Mouse (Mus musculus) midbrain, embryonic 15.5 days (tissue): ENCODE data around the gene Abhd6. TPM values are rescaled to one million over a fixed set of nuclear protein-coding genes. Genes with fewer than 3 reads are reported as not detected.

ENCODE experiments used
- ATAC-seq: fragments of 200-750 bp; cut with Nextera tagmentation; replicated peaks from 2 replicates; pipeline ENCODE4 v1.8.0; 2017; ENCODE audit warnings: moderate TSS enrichment
- H3K27ac ChIP-seq: fragments of 300-500 bp; sonication (generic); 2 replicates; pipeline ENCODE4 v1.5.1; 2015; ENCODE audit warnings: mild to moderate bottlenecking, inconsistent platforms
- H3K27me3 ChIP-seq: fragments of 300-500 bp; sonication (generic); replicated peaks from 2 replicates; pipeline ENCODE4 v1.6.1; 2015; ENCODE audit warnings: inconsistent platforms
- H3K36me3 ChIP-seq: fragments of 300-500 bp; sonication (generic); replicated peaks from 2 replicates; pipeline ENCODE4 v1.6.1; 2015; ENCODE audit warnings: inconsistent platforms
- H3K4me1 ChIP-seq: fragments of 300-500 bp; sonication (generic); 2 replicates; pipeline ENCODE4 v1.6.1; 2015; ENCODE audit warnings: inconsistent platforms
- H3K4me2 ChIP-seq: fragments of 300-500 bp; sonication (generic); 2 replicates; pipeline ENCODE4 v1.6.1; 2015; ENCODE audit warnings: inconsistent platforms, mild to moderate bottlenecking, moderate library complexity
- H3K4me3 ChIP-seq: fragments of 300-500 bp; sonication (generic); 2 replicates; pipeline ENCODE4 v1.5.1; 2015; ENCODE audit warnings: mild to moderate bottlenecking, inconsistent platforms
- H3K9ac ChIP-seq: fragments of 300-500 bp; sonication (generic); 2 replicates; pipeline ENCODE4 v1.6.1; 2015; ENCODE audit warnings: mild to moderate bottlenecking, inconsistent platforms
- H3K9me3 ChIP-seq: fragments of 300-500 bp; sonication (generic); 2 replicates; pipeline ENCODE4 v1.6.1; 2016; ENCODE audit warnings: inconsistent platforms
- WGBS: fragments of 180-500 bp; shearing (Covaris S2); methylation state at CpG from one replicate; pipeline ENCODE4 v1.1.7; 2015; ENCODE audit warnings: mixed read lengths; 5-methylcytosine and 5-hydroxymethylcytosine counted together
- polyA plus RNA-seq: library from polyadenylated mRNA; unstranded; fragments of >200 nt; fragmentation: Nextera tagmentation; extraction: Ambion mirVana; gene quantifications from 2 replicates; pipeline ENCODE4 v1.2.1, GENCODE M21; 2015

Abhd6 gene
- polyA plus RNA-seq, result 39.1 and 40.0 TPM in 2 replicates

GRCm38 (mm10) chr14:8002432-8003092 lies at the start of gene Abhd6:
Abhd6 (plus strand) TSS chr14:8002902.
- H3K9ac ChIP-seq, result peak within 1 kb of the TSS; percentile 63
- H3K36me3 ChIP-seq, result no peaks in the 10 kb centered on the region
- peak within 1 kb of the TSS; percentile 85 for H3K27ac ChIP-seq
- peak within 1 kb of the TSS; percentile 80 for H3K4me2 ChIP-seq
- no peaks in the 10 kb centered on the region for H3K9me3 ChIP-seq
- H3K4me3 ChIP-seq, result peak within 1 kb of the TSS; percentile 64
- peak; percentile 93 for ATAC-seq
- 2% methylated on average over 38 of the region's 38 CpGs for WGBS
- peaks cover 15% of the 10 kb centered on the region for H3K27me3 ChIP-seq
- peaks cover 18% of the 10 kb centered on the region for H3K4me1 ChIP-seq

GRCm38 (mm10) chr14:7954071-7954471 lies 48.6 kb upstream of the Abhd6 start:
- no peaks in the 10 kb centered on the region for H3K9me3 ChIP-seq
- no peak for ATAC-seq
- H3K36me3 ChIP-seq, result peaks cover 5% of the 10 kb centered on the region; the same call in 1 of the 2 replicates
- no peak overlapping the region for H3K4me3 ChIP-seq
- no peaks in the 10 kb centered on the region for H3K4me1 ChIP-seq
- no peaks in the 10 kb centered on the region for H3K27me3 ChIP-seq
- 33% methylated on average over 6 of the region's 6 CpGs for WGBS
- no peak overlapping the region for H3K27ac ChIP-seq
- H3K9ac ChIP-seq, result no peak overlapping the region
- H3K4me2 ChIP-seq, result no peak overlapping the region

GRCm38 (mm10) chr14:7956427-7956826 lies 46.3 kb upstream of the Abhd6 start:
- WGBS, result 85% methylated on average over 10 of the region's 10 CpGs
- Histone ChIP-seq H3K36me3 (no peaks in the 10 kb centered on the region; the same call in 1 of the 2 replicates), H3K4me1 (no peaks in the 10 kb centered on the region), H3K4me3 (no peak overlapping the region), H3K9me3 (no peaks in the 10 kb centered on the region), H3K27ac (no peak overlapping the region), H3K4me2 (no peak overlapping the region), H3K27me3 (no peaks in the 10 kb centered on the region), H3K9ac (no peak overlapping the region)
- ATAC-seq, result no peak; the same call in 1 of the 2 replicates

- Histone ChIP-seq H3K36me3 (no peaks in the 10 kb centered on the region), H3K9ac (no peak within 1 kb of the TSS), H3K27me3 (no peaks in the 10 kb centered on the region), H3K4me1 (no peaks in the 10 kb centered on the region), H3K4me2 (no peak within 1 kb of the TSS), H3K27ac (no peak within 1 kb of the TSS), H3K4me3 (no peak within 1 kb of the TSS), H3K9me3 (no peaks in the 10 kb centered on the region)
- peak; percentile 48; the same call in 1 of the 2 replicates for ATAC-seq
- 42% methylated on average over 9 of the region's 9 CpGs for WGBS
These were observed 45.7 kb upstream of the Abhd6 start, which contains the start of gene Gm45521 for GRCm38 (mm10) chr14:7957049-7957448. Gm45521 (plus strand) TSS chr14:7957288.

GRCm38 (mm10) chr14:7960616-7961015 lies 42.1 kb upstream of the Abhd6 start:
- H3K9me3 ChIP-seq, result no peaks in the 10 kb centered on the region
- ATAC-seq, result peak; percentile 40; the same call in 1 of the 2 replicates
- 55% methylated on average over 11 of the region's 11 CpGs for WGBS
- no peak overlapping the region for H3K27ac ChIP-seq
- no peaks in the 10 kb centered on the region for H3K27me3 ChIP-seq
- H3K9ac ChIP-seq, result no peak overlapping the region
- no peaks in the 10 kb centered on the region for H3K36me3 ChIP-seq
- H3K4me2 ChIP-seq, result no peak overlapping the region
- no peaks in the 10 kb centered on the region for H3K4me1 ChIP-seq
- H3K4me3 ChIP-seq, result no peak overlapping the region

GRCm38 (mm10) chr14:7961714-7962113 lies 41.0 kb upstream of the Abhd6 start:
- Histone ChIP-seq H3K27ac (no peak overlapping the region), H3K4me2 (no peak overlapping the region), H3K27me3 (no peaks in the 10 kb centered on the region), H3K36me3 (no peaks in the 10 kb centered on the region), H3K4me1 (no peaks in the 10 kb centered on the region), H3K4me3 (no peak overlapping the region), H3K9me3 (no peaks in the 10 kb centered on the region), H3K9ac (no peak overlapping the region)
- ATAC-seq, result no peak
- WGBS, result 56% methylated on average over 5 of the region's 5 CpGs

- Histone ChIP-seq H3K4me2 (no peak overlapping the region), H3K9ac (no peak overlapping the region), H3K36me3 (no peaks in the 10 kb centered on the region), H3K4me3 (no peak overlapping the region), H3K4me1 (no peaks in the 10 kb centered on the region), H3K9me3 (no peaks in the 10 kb centered on the region), H3K27ac (no peak overlapping the region), H3K27me3 (no peaks in the 10 kb centered on the region)
- ATAC-seq, result no peak
- WGBS, result 92% methylated on average over 2 of the region's 2 CpGs
These were observed 40.1 kb upstream of the Abhd6 start for GRCm38 (mm10) chr14:7962626-7963025.

GRCm38 (mm10) chr14:7963160-7963559 lies 39.5 kb upstream of the Abhd6 start:
- no peaks in the 10 kb centered on the region for H3K36me3 ChIP-seq
- WGBS, result 63% methylated on average over 7 of the region's 7 CpGs
- no peak overlapping the region for H3K27ac ChIP-seq
- H3K4me3 ChIP-seq, result no peak overlapping the region
- no peak overlapping the region for H3K9ac ChIP-seq
- no peak overlapping the region for H3K4me2 ChIP-seq
- no peaks in the 10 kb centered on the region for H3K27me3 ChIP-seq
- no peaks in the 10 kb centered on the region for H3K9me3 ChIP-seq
- no peaks in the 10 kb centered on the region for H3K4me1 ChIP-seq
- ATAC-seq, result no peak

- H3K9me3 ChIP-seq, result no peaks in the 10 kb centered on the region
- no peak overlapping the region for H3K27ac ChIP-seq
- no peaks in the 10 kb centered on the region for H3K4me1 ChIP-seq
- H3K36me3 ChIP-seq, result no peaks in the 10 kb centered on the region
- H3K4me2 ChIP-seq, result no peak overlapping the region
- 54% methylated on average over 11 of the region's 11 CpGs for WGBS
- ATAC-seq, result peak; percentile 79
- no peak overlapping the region for H3K9ac ChIP-seq
- H3K4me3 ChIP-seq, result no peak overlapping the region
- H3K27me3 ChIP-seq, result no peaks in the 10 kb centered on the region
These were observed 38.3 kb upstream of the Abhd6 start for GRCm38 (mm10) chr14:7964219-7964889.

- H3K9ac ChIP-seq, result no peak overlapping the region
- H3K4me2 ChIP-seq, result no peak overlapping the region
- WGBS, result 67% methylated on average over 10 of the region's 10 CpGs
- no peak overlapping the region for H3K27ac ChIP-seq
- no peaks in the 10 kb centered on the region for H3K27me3 ChIP-seq
- no peaks in the 10 kb centered on the region for H3K36me3 ChIP-seq
- H3K4me3 ChIP-seq, result no peak overlapping the region
- H3K4me1 ChIP-seq, result no peaks in the 10 kb centered on the region
- no peak for ATAC-seq
- no peaks in the 10 kb centered on the region for H3K9me3 ChIP-seq
These were observed 30.7 kb upstream of the Abhd6 start for GRCm38 (mm10) chr14:7971889-7972493.

GRCm38 (mm10) chr14:7974643-7975042 lies 28.1 kb upstream of the Abhd6 start:
- Histone ChIP-seq H3K4me1 (no peaks in the 10 kb centered on the region), H3K36me3 (no peaks in the 10 kb centered on the region), H3K4me2 (no peak overlapping the region), H3K27ac (no peak overlapping the region), H3K27me3 (no peaks in the 10 kb centered on the region), H3K9ac (no peak overlapping the region), H3K4me3 (no peak overlapping the region), H3K9me3 (no peaks in the 10 kb centered on the region)
- WGBS, result 76% methylated on average over 1 of the region's 1 CpGs
- ATAC-seq, result no peak

GRCm38 (mm10) chr14:7975177-7975576 lies 27.5 kb upstream of the Abhd6 start:
- WGBS, result 88% methylated on average over 6 of the region's 6 CpGs
- no peaks in the 10 kb centered on the region for H3K27me3 ChIP-seq
- no peak overlapping the region for H3K4me2 ChIP-seq
- no peak for ATAC-seq
- H3K27ac ChIP-seq, result no peak overlapping the region
- no peak overlapping the region for H3K9ac ChIP-seq
- no peaks in the 10 kb centered on the region for H3K36me3 ChIP-seq
- no peaks in the 10 kb centered on the region for H3K4me1 ChIP-seq
- no peaks in the 10 kb centered on the region for H3K9me3 ChIP-seq
- H3K4me3 ChIP-seq, result no peak overlapping the region
